Mouse (Mus musculus): ENCODE measurements around the gene Drosha. TPM values are rescaled to one million over a fixed set of nuclear protein-coding genes. Genes with fewer than 3 reads are reported as not detected.
"Not testable (repeated sequence)": the region's sequence is repeated elsewhere in the genome, so short reads cannot be mapped to it uniquely, and the experiment has no call there.

Gene Drosha
- total RNA-seq, 1 experiment from 2014 or later = 40.3 TPM

- not testable (repeated sequence) for DNase-seq
These were observed 112.7 kb downstream of the Drosha start for GRCm38 (mm10) chr15:12937326-12937725.

- DNase-seq = no peak
These were observed 116.5 kb downstream of the Drosha start for GRCm38 (mm10) chr15:12941106-12941505.

- no peak for DNase-seq
These were observed 117.1 kb downstream of the Drosha start for GRCm38 (mm10) chr15:12941651-12942180.

- no peak for DNase-seq
These were observed 117.8 kb downstream of the Drosha start for GRCm38 (mm10) chr15:12942424-12942823.

GRCm38 (mm10) chr15:12958051-12958450, 133.4 kb downstream of the Drosha start:
- no peak for DNase-seq

- DNase-seq = no peak
These were observed 137.6 kb downstream of the Drosha start for GRCm38 (mm10) chr15:12962179-12962578.

GRCm38 (mm10) chr15:12965209-12965608, 140.6 kb downstream of the Drosha start:
- no peak for DNase-seq

GRCm38 (mm10) chr15:12968815-12969214, 144.2 kb downstream of the Drosha start:
- DNase-seq = no peak

GRCm38 (mm10) chr15:12972441-12972840, 147.8 kb downstream of the Drosha start:
- no peak for DNase-seq

Small RNA genes lying within 50 kb of the gene (microRNA-seq; reads per million reads assigned to microRNA genes)
- 0 reads per million in 2 experiments for gene Gm47288

Other genes starting within 250 kb of the Drosha start
- gene Pdzd2, start 84.9 kb upstream of the Drosha start, total RNA-seq (2021) = 11.3 and 14.4 TPM in 2 replicates
- gene 6030458C11Rik, start 166 bp upstream of the Drosha start, total RNA-seq (2021) = 15.3 and 18.5 TPM in 2 replicates

Data from adrenal gland, postnatal 25 days (tissue).